Mouse (Mus musculus) intestine, postnatal 0 days (tissue): ENCODE data around the gene Rpl19. TPM values are rescaled to one million over a fixed set of nuclear protein-coding genes. Genes with fewer than 3 reads are reported as not detected.
A peak's percentile ranks its signal among the peaks of the same experiment; 100 is the strongest.

ENCODE experiments used
- ATAC-seq: fragments of 200-750 bp; cut with Nextera tagmentation; 2 replicates; pipeline ENCODE4 v1.8.0; 2017; ENCODE audit warnings: mild to moderate bottlenecking, moderate TSS enrichment, moderate library complexity
- H3K27ac ChIP-seq: fragments of 300-500 bp; sonication (generic); 2 replicates; pipeline ENCODE4 v1.5.1; 2014; ENCODE audit warnings: mild to moderate bottlenecking, low read depth, low read length, moderate library complexity
- H3K27me3 ChIP-seq: fragments of 300-500 bp; sonication (generic); replicated peaks from 2 replicates; pipeline ENCODE4 v1.6.1; 2014; ENCODE audit warnings: low read length, mixed read lengths; ENCODE audit not compliant: control insufficient read depth, insufficient read depth
- H3K36me3 ChIP-seq: fragments of 300-500 bp; sonication (generic); 2 replicates; pipeline ENCODE4 v1.6.1; 2014; ENCODE audit warnings: mild to moderate bottlenecking, moderate library complexity; ENCODE audit not compliant: control insufficient read depth, insufficient read depth
- H3K4me1 ChIP-seq: fragments of 300-500 bp; sonication (generic); replicated peaks from 2 replicates; pipeline ENCODE4 v1.6.1; 2014; ENCODE audit warnings: antibody characterized with exemption, low read length, mixed read lengths; ENCODE audit not compliant: control insufficient read depth, insufficient read depth
- H3K4me2 ChIP-seq: fragments of 300-500 bp; sonication (generic); replicated peaks from 2 replicates; pipeline ENCODE4 v1.6.1; 2014; ENCODE audit warnings: low read depth, mild to moderate bottlenecking, moderate library complexity
- H3K4me3 ChIP-seq: fragments of 300-500 bp; sonication (generic); 2 replicates; pipeline ENCODE4 v1.5.1; 2014; ENCODE audit warnings: low read depth, low read length
- H3K9ac ChIP-seq: fragments of 300-500 bp; sonication (generic); 2 replicates; pipeline ENCODE4 v1.6.1; 2014; ENCODE audit warnings: mild to moderate bottlenecking, low read depth, low read length
- H3K9me3 ChIP-seq: fragments of 300-500 bp; sonication (generic); 2 replicates; pipeline ENCODE4 v1.6.1; 2016; ENCODE audit warnings: mixed run types; ENCODE audit not compliant: control insufficient read depth
- CTCF ChIP-seq: sonication (generic); IDR thresholded peaks from 2 replicates; pipeline ENCODE4 v1.5.1; 2016; ENCODE audit warnings: low read depth, mild to moderate bottlenecking, control low read depth, antibody characterized with exemption, moderate library complexity
- WGBS: fragments of 180-500 bp; shearing (Covaris S2); extraction: QIAGEN DNeasy Blood & Tissue Kit; methylation state at CpG from one replicate; pipeline ENCODE4 v1.1.7; 2014; 5-methylcytosine and 5-hydroxymethylcytosine counted together
- polyA plus RNA-seq: library from polyadenylated mRNA; unstranded; fragments of >200 nt; fragmentation: Nextera tagmentation; extraction: Ambion mirVana; gene quantifications from 2 replicates; pipeline ENCODE4 v1.2.1, GENCODE M21; 2015

Gene Rpl19
- polyA plus RNA-seq, 1 experiment from 2014 or later = 699 TPM

GRCm38 (mm10) chr11:98002627-98003026 lies 23.9 kb upstream of the Rpl19 start:
- Histone ChIP-seq H3K36me3 (no peaks in the 10 kb centered on the region), H3K4me2 (peak overlapping the region; percentile 52), H3K9me3 (no peaks in the 10 kb centered on the region), H3K27me3 (peaks cover 15% of the 10 kb centered on the region; the same call in 1 of the 2 replicates), H3K27ac (no peak overlapping the region), H3K4me1 (0 out of 2 replicates have a peak, but pooled peaks cover 3% of the 10 kb centered on the region), H3K9ac (no peak overlapping the region), H3K4me3 (peak overlapping the region; percentile 14; the same call in 1 of the 2 replicates)
- WGBS = 27% methylated on average over 12 of the region's 12 CpGs
- TF ChIP-seq CTCF = peak; percentile 80
- ATAC-seq = 0 out of 2 replicates have a peak, but pooled peaks have one; percentile 3

- Histone ChIP-seq H3K4me1 (0 out of 2 replicates have a peak, but pooled peaks cover 3% of the 10 kb centered on the region), H3K4me3 (peak overlapping the region; percentile 14; the same call in 1 of the 2 replicates), H3K9ac (no peak overlapping the region), H3K4me2 (peak overlapping the region; percentile 52), H3K27ac (no peak overlapping the region), H3K9me3 (no peaks in the 10 kb centered on the region), H3K27me3 (peaks cover 15% of the 10 kb centered on the region; the same call in 1 of the 2 replicates), H3K36me3 (no peaks in the 10 kb centered on the region)
- no peak for TF ChIP-seq CTCF
- no peak for ATAC-seq
- WGBS = 55% methylated on average over 17 of the region's 17 CpGs
Measured at GRCm38 (mm10) chr11:98003171-98003671, 23.3 kb upstream of the Rpl19 start.

GRCm38 (mm10) chr11:98004161-98004560 lies 22.3 kb upstream of the Rpl19 start:
- no peak overlapping the region for H3K9ac ChIP-seq
- H3K4me3 ChIP-seq = no peak overlapping the region
- WGBS = 70% methylated on average over 8 of the region's 8 CpGs
- TF ChIP-seq CTCF = no peak
- no peaks in the 10 kb centered on the region for H3K36me3 ChIP-seq
- no peak overlapping the region for H3K4me2 ChIP-seq
- H3K4me1 ChIP-seq = 0 out of 2 replicates have a peak, but pooled peaks cover 3% of the 10 kb centered on the region
- H3K27me3 ChIP-seq = peaks cover 15% of the 10 kb centered on the region; the same call in 1 of the 2 replicates
- H3K9me3 ChIP-seq = no peaks in the 10 kb centered on the region
- no peak overlapping the region for H3K27ac ChIP-seq
- no peak for ATAC-seq

- H3K4me1 ChIP-seq = 0 out of 2 replicates have a peak, but pooled peaks cover 3% of the 10 kb centered on the region
- H3K4me3 ChIP-seq = no peak overlapping the region
- ATAC-seq = peak; percentile 80
- peak overlapping the region; percentile 45 for H3K4me2 ChIP-seq
- H3K27ac ChIP-seq = no peak overlapping the region
- H3K9me3 ChIP-seq = no peaks in the 10 kb centered on the region
- peaks cover 15% of the 10 kb centered on the region; the same call in 1 of the 2 replicates for H3K27me3 ChIP-seq
- TF ChIP-seq CTCF = no peak
- no peak overlapping the region for H3K9ac ChIP-seq
- H3K36me3 ChIP-seq = no peaks in the 10 kb centered on the region
- WGBS = 45% methylated on average over 13 of the region's 13 CpGs
Measured at GRCm38 (mm10) chr11:98005076-98005475, 21.4 kb upstream of the Rpl19 start.

GRCm38 (mm10) chr11:98005686-98006085 lies 20.8 kb upstream of the Rpl19 start:
- Histone ChIP-seq H3K4me1 (0 out of 2 replicates have a peak, but pooled peaks cover 3% of the 10 kb centered on the region), H3K27me3 (peaks cover 15% of the 10 kb centered on the region; the same call in 1 of the 2 replicates), H3K36me3 (no peaks in the 10 kb centered on the region), H3K9ac (no peak overlapping the region), H3K4me3 (no peak overlapping the region), H3K4me2 (no peak overlapping the region), H3K27ac (no peak overlapping the region), H3K9me3 (no peaks in the 10 kb centered on the region)
- no peak for TF ChIP-seq CTCF
- WGBS = 81% methylated on average over 10 of the region's 10 CpGs
- no peak for ATAC-seq

- no peak overlapping the region for H3K4me2 ChIP-seq
- H3K36me3 ChIP-seq = no peaks in the 10 kb centered on the region
- no peak overlapping the region for H3K4me3 ChIP-seq
- H3K4me1 ChIP-seq = no peaks in the 10 kb centered on the region
- no peak overlapping the region for H3K27ac ChIP-seq
- no peak for ATAC-seq
- no peak for TF ChIP-seq CTCF
- H3K9me3 ChIP-seq = no peaks in the 10 kb centered on the region
- WGBS = 76% methylated on average over 11 of the region's 11 CpGs
- no peaks in the 10 kb centered on the region for H3K27me3 ChIP-seq
- H3K9ac ChIP-seq = no peak overlapping the region
Measured at GRCm38 (mm10) chr11:98008087-98008486, 18.4 kb upstream of the Rpl19 start.
